Mouse (Mus musculus) mesoderm, embryonic 11.5 days (tissue): ENCODE data around the gene Pex14.
A peak's percentile ranks its signal among the peaks of the same experiment; 100 is the strongest.
"Not testable (repeated sequence)": the region's sequence is repeated elsewhere in the genome, so short reads cannot be mapped to it uniquely, and the experiment has no call there.

Source experiments
- DNase-seq: peaks from one replicate; pipeline ENCODE4 v3.0.0-alpha.2; 2012; ENCODE audit warnings: low read depth, low spot score

Gene Pex14

GRCm38 (mm10) chr4:149103875-149104561, 4.3 kb upstream of the Pex14 start, which contains the start of gene Dffa:
Dffa (plus strand) TSS chr4:149104146.
- DNase-seq: peak; percentile 91

DNA sequence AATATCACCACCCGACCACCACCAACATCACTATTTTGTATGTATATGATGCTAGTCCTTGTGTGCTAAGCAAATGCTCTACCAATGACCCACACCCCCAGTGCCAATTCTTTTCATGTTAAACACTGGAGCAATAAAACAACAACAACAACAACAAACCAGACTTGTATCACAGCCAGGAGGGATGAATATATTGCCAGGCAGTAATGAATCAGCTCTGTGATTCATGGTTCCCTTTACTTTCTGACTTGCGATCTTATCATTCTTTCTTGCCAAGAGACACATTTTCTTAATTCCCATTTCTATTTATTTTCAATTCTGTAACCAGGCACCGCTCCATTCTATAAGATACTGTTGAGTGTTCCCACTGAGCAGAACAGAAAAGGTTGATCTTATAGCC, 1.8 kb upstream of the Pex14 start:
- DNase-seq: no peak

- DNase-seq: not testable (repeated sequence)
Measured at GRCm38 (mm10) chr4:149100449-149100848, 773 bp upstream of the Pex14 start.

DNA sequence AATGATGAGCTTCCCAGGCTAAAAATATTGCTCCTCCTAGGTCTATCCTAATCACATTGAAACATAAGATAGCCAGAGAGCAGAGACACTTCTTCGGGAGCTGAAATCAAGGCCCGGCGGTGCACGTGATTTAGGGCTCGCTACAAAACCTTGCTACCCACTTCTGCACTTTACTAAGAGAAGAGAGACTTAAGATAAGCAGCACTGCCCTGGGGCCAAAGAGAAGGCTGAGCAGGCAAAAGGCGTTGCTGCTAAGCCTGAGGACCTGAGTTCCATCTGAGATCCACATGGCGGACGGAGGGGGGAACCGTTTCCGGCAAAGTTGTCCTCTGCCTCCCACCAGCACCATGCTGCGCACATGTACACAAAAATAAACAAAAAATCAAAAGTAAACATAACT, 1.1 kb downstream of the Pex14 start:
- DNase-seq: no peak

DNA sequence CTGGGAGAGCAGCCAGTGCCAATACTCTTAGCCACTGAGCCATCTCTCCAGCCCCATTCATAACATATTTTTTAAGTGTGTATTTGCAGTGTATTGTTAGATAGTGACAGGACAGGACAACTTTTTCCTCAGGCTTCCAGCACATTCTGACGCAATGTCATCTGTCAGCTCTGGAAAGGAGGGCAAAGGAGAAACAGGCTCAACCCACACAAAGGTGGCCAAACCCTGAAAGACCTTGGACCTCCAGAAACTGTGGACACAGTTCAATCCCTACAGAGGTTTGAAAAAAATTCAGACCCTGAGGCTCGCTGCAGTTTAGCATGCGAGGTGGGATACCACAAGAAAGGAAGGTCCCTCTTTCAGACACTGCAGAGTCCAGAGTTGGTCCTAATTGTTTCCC, 1.7 kb downstream of the Pex14 start:
- no peak for DNase-seq

- DNase-seq: no peak
Measured at GRCm38 (mm10) chr4:149091364-149091763, 8.3 kb downstream of the Pex14 start.

- DNase-seq: no peak
Measured at GRCm38 (mm10) chr4:149085381-149085780, 14.3 kb downstream of the Pex14 start.

DNA sequence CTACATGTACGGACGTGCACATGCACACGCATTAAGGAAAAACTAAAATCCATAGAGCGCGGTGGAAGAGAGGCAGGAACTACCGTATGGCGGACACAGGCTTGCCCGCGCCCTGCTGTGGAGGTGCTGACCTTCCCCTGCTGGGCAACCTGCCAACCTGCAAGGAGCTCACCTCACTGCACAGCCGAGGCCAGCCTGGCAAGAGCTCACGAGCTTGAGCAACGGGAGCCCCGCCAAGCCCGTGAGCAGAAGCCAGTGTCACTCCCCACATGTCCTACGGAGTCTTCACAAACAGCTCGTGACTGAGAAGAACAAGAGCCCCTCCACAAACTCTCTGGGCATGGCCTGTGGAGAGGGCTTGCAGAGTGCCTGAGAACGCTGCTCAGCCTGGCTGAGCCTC, 18.1 kb downstream of the Pex14 start:
- DNase-seq: no peak

DNA sequence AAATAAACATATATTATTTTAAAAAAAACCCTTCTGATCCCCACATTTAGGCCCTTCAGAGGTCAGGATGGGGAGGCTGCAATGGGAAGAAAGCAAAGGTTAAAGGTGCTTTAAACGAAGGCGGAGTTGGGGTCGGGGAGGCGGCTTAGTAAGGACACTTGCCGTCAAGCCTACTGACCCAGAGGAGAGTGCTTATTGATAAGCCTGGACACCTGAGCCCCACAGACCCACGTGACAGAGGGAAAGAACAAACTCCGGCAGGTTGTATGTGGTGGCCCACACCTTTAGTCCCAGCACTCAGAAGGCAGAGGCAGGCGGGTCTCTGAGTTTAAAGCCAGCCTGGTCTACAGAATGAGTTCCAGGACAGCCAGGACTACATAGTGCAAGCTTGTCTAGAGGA, 19.6 kb downstream of the Pex14 start:
- no peak for DNase-seq

- no peak for DNase-seq
Measured at GRCm38 (mm10) chr4:149079629-149080028, 20.0 kb downstream of the Pex14 start.

GRCm38 (mm10) chr4:149078261-149078660, 21.4 kb downstream of the Pex14 start:
- no peak for DNase-seq

DNA sequence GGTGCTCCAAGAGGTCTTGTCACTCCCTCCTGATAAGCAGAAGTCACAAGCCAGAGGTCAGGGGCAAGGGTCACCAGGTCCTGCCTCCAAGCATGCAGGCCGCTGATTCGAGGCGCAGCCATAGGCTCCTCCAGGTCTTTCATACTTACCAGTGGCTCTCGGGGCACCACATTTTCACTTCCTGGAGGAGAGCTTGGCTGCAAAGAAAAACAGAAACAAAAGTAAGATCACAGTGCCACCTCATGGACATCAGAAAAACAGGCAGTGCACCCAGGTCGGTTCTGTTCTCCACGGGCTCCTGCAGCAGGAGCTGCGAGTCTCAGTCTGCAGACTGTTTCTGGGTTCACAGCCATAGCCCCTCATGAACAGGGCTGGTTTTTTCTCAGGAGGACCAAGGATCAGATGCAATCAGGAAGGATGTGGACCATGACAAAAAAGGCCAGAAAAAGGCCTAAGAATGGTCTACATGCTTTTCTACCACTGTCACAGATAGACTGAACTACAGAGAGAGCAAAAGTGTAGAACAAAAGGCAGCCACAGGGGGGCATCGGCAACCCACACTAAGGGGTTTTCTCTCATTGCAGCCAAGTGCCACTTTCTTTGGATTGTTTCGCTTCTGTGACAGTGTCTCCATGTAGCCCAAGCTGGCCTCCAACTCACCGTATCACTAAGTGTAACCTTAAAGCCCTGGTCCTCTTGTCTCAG, 23.7 kb downstream of the Pex14 start:
- peak; percentile 77 for DNase-seq

- no peak for DNase-seq
Measured at GRCm38 (mm10) chr4:149075073-149075472, 24.6 kb downstream of the Pex14 start.

GRCm38 (mm10) chr4:149066672-149067551, 32.8 kb downstream of the Pex14 start:
- DNase-seq: no peak

DNA sequence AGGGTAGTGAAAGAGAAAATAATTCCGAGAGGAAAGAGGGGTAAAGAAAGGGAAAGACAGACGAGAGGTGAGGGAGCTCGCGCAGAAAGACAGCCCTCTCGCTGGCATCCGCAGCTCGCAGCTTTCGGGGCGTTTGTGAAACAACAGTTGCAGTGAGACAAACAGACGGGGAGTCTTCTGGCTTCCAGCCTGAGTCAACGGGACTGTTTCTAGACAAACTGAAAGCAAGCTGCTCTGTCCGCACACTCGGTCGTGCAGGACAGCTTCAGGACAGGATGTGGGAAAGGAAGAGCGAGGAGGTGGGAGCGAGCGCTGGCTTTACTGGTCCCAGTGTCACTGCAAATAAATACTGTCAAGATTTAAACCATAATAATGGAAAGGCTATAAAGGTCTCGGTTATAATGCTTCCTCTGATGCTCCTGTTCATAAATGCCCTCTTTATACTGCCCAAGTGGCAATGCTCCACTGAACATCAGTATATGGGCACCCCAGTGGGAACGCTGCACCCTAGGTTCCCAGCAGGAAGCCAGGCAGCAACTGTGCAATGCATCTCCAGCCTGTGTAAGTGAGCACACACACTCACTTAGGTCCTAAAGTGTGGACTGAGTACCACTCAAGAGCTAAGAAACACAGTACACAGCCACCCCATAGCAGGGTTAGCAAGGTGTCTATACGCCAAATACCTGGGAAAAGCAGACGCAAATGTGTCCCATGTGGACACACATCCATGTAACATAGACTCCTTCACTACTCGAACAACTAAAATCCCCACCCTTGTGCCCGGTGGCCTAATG, 35.4 kb downstream of the Pex14 start:
- no peak for DNase-seq

GRCm38 (mm10) chr4:149062406-149063318, 37.0 kb downstream of the Pex14 start:
- peak; percentile 55 for DNase-seq

DNA sequence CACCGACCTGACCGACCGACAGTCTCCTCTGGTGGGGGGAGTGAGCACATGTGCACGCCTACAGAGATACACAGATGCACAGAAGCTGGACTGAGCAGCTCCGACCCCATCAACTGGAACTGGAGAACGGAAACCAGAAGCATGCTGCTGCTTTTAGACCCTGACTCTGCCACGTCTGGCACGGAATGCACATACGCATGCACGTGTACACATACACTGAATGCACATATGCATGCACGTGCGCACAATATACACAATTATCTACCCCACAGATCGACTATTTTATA, 38.3 kb downstream of the Pex14 start:
- no peak for DNase-seq

DNA sequence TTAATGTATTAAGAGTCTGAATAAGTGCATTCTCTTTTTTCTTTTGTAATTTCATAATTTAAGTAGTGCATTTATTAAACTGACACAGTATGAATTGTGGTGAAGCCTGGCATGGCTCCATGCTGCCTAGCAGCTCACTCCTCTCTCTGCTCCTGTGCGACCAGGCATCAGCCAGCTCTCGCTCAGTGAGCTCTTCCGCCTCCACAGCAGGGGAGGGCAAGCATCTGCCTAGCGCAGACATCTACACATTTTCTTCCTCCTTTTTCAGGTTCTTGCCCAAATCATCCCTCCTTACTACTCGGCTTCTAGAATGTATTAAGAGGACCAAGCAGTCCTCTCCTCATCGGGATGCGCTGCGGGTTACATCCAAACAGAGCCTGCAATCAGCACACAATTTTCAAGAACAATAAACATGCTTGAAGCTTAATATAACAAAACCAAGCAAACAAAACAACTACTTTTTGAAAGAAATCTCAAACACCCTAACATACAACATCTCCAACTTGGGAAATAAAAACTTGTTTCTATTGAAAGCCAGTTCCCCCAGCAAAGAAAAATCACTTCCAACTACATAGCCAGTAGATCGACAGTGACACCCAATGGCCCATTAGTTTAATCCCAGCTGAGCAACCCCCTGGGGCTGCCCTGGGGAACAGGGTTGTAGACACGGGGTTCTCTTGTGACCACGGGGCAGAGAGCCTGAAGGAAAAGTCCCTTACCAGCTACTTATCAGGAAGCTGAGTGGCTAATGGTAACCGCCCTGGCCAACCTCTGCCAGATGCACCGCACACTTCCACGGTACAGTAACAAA, 38.9 kb downstream of the Pex14 start:
- no peak for DNase-seq

DNA sequence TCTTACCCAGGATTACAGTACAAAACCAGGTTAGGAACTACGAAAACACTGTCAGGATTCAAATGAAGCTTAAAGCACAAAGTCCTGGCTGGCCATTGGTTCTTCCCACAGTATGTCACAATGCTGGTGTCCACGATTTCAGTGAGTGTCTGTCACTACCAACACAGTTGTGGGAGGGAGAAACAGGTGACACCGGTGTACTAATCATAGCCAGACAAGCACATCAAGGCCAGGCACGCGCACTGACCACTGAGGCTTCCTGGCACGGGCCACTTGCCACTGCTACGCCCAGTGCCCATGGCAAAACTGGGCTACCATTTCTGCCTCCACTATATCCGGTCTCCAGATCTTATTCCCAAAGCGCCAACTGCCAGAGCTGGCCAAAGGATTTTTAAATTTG, 40.0 kb downstream of the Pex14 start:
- no peak for DNase-seq

DNA sequence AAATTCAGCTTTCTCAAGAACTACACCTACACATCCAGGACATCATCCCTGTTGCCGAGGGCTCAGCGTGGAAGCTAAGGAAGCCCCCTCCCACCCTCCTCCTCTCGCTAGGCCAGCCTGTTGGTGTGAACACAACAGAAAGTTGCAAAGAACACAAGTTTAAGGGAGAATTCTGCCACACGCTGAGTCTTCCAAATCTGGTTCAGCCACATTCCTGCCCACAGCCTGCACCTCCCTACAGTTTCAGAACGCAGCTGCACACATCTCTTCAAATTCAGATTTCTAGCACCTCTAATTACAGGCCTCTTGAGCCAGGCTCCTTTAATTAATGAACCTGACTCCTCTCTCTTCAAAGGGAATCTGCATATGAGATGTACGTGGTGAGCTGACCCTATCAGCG, 41.4 kb downstream of the Pex14 start:
- DNase-seq: no peak
